Mouse (Mus musculus) midbrain, embryonic 13.5 days (tissue): Measurements from ENCODE around the gene Ostm1. TPM values are rescaled to one million over a fixed set of nuclear protein-coding genes. Genes with fewer than 3 reads are reported as not detected.
A peak's percentile ranks its signal among the peaks of the same experiment; 100 is the strongest.

ENCODE experiments used
- ATAC-seq: fragments of 200-750 bp; cut with Nextera tagmentation; 2 replicates; pipeline ENCODE4 v1.8.0; 2017; ENCODE audit warnings: mild to moderate bottlenecking, moderate TSS enrichment, moderate library complexity
- H3K27ac ChIP-seq: fragments of 300-500 bp; sonication (generic); 2 replicates; pipeline ENCODE4 v1.5.1; 2015; ENCODE audit warnings: inconsistent platforms, mild to moderate bottlenecking, moderate library complexity
- H3K27me3 ChIP-seq: fragments of 300-500 bp; sonication (generic); 2 replicates; pipeline ENCODE4 v1.6.1; 2015; ENCODE audit warnings: mild to moderate bottlenecking, inconsistent platforms
- H3K36me3 ChIP-seq: fragments of 300-500 bp; sonication (generic); 2 replicates; pipeline ENCODE4 v1.6.1; 2015; ENCODE audit warnings: mild to moderate bottlenecking, inconsistent platforms
- H3K4me1 ChIP-seq: fragments of 300-500 bp; sonication (generic); replicated peaks from 2 replicates; pipeline ENCODE4 v1.6.1; 2015; ENCODE audit warnings: inconsistent platforms
- H3K4me2 ChIP-seq: fragments of 300-500 bp; sonication (generic); replicated peaks from 2 replicates; pipeline ENCODE4 v1.6.1; 2015; ENCODE audit warnings: moderate library complexity, mild to moderate bottlenecking, inconsistent platforms
- H3K4me3 ChIP-seq: fragments of 300-500 bp; sonication (generic); replicated peaks from 2 replicates; pipeline ENCODE4 v1.5.1; 2015; ENCODE audit warnings: mild to moderate bottlenecking, inconsistent platforms
- H3K9ac ChIP-seq: fragments of 300-500 bp; sonication (generic); replicated peaks from 2 replicates; pipeline ENCODE4 v1.6.1; 2015; ENCODE audit warnings: mild to moderate bottlenecking, inconsistent platforms
- H3K9me3 ChIP-seq: fragments of 300-500 bp; sonication (generic); 2 replicates; pipeline ENCODE4 v1.6.1; 2016; ENCODE audit warnings: mild to moderate bottlenecking, inconsistent platforms
- whole genome bisulfite sequencing: fragments of 180-500 bp; shearing (Covaris S2); methylation state at CpG from one replicate; pipeline ENCODE4 v1.1.7; 2015; 5-methylcytosine and 5-hydroxymethylcytosine counted together
- polyA plus RNA-seq: library from polyadenylated mRNA; unstranded; fragments of >200 nt; fragmentation: Nextera tagmentation; extraction: Ambion mirVana; gene quantifications from 2 replicates; pipeline ENCODE4 v1.2.1, GENCODE M21; 2015

Gene Ostm1
- polyA plus RNA-seq, 1 experiment from 2014 or later = 37.4 TPM

DNA sequence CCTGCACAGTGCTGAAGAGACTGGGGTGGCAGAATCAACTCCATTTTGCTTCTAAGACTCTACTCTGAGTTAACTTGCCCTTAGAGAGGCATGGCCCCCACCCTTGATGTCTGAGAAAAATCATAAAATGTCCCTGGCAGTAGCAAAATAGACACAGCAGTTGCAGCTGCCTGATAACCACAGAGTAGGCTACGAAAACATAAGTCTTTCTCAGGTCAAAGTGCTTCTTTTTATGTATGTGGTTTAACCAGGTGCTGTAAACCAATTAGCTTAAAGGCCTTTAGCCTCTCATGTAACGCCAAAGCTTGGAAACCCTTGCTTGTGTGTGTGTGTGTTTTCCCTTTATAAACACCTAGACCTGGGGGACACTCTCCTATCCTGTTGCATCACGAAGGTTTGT, 89.2 kb downstream of the Ostm1 start:
- Histone ChIP-seq H3K27me3 (no peaks in the 10 kb centered on the region), H3K9me3 (peaks cover 5% of the 10 kb centered on the region; the same call in 1 of the 2 replicates), H3K4me1 (no peaks in the 10 kb centered on the region), H3K4me2 (no peak overlapping the region), H3K4me3 (no peak overlapping the region), H3K36me3 (no peaks in the 10 kb centered on the region), H3K27ac (no peak overlapping the region), H3K9ac (no peak overlapping the region)
- ATAC-seq = no peak
- 85% methylated on average over 3 of the region's 3 CpGs for WGBS

DNA sequence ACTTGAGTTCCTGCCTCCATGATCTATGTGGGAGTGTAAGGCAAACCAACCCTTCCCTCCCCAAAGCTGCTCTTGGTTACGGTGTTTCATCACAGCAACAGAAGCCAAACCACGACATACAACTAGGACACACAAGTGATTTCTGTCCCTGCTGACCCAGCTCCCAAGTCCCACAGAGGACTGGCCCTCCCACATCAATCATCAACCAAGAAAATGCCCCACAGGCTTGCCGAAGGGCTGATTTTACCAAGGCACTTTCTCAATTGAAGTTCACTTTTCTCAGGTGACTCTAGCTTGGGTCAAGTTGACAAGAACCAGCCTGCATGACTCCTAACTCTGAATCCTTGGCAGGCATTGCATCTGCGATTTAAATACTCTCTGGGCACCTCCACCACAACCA, 91.9 kb downstream of the Ostm1 start:
- ATAC-seq = no peak
- H3K4me3 ChIP-seq = no peak overlapping the region
- no peak overlapping the region for H3K4me2 ChIP-seq
- 91% methylated on average over 4 of the region's 4 CpGs for WGBS
- peaks cover 5% of the 10 kb centered on the region; the same call in 1 of the 2 replicates for H3K9me3 ChIP-seq
- H3K27me3 ChIP-seq = no peaks in the 10 kb centered on the region
- H3K4me1 ChIP-seq = peaks cover 17% of the 10 kb centered on the region
- no peaks in the 10 kb centered on the region for H3K36me3 ChIP-seq
- no peak overlapping the region for H3K27ac ChIP-seq
- no peak overlapping the region for H3K9ac ChIP-seq

DNA sequence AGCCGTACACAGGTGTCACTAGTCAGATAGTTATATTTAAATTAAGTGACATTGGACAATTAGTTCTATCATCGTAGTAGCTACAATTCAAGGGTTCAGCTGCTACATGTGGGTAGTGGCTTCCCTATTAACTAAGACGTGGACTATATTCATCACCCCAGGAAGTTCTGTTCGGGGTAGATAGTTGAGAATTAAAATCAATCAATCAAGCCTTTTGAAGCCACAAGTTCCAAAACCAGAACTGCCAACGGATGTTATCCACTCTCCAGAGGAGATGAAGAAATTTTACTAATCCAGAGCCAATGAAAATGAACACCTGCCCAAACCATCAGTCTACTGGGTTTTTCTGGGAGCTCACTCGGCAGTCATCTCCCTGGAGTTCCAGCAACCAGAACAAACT, 94.7 kb downstream of the Ostm1 start:
- H3K27me3 ChIP-seq = no peaks in the 10 kb centered on the region
- H3K4me3 ChIP-seq = peak overlapping the region; percentile 83
- H3K36me3 ChIP-seq = no peaks in the 10 kb centered on the region
- peak overlapping the region; percentile 61; the same call in 1 of the 2 replicates for H3K27ac ChIP-seq
- 0 out of 2 replicates have a peak, but pooled peaks cover under 1% of the 10 kb centered on the region for H3K9me3 ChIP-seq
- 43% methylated on average over 6 of the region's 6 CpGs for WGBS
- peak overlapping the region; percentile 72 for H3K4me2 ChIP-seq
- H3K4me1 ChIP-seq = peaks cover 19% of the 10 kb centered on the region
- ATAC-seq = peak; percentile 12
- peak overlapping the region; percentile 51; the same call in 1 of the 2 replicates for H3K9ac ChIP-seq

DNA sequence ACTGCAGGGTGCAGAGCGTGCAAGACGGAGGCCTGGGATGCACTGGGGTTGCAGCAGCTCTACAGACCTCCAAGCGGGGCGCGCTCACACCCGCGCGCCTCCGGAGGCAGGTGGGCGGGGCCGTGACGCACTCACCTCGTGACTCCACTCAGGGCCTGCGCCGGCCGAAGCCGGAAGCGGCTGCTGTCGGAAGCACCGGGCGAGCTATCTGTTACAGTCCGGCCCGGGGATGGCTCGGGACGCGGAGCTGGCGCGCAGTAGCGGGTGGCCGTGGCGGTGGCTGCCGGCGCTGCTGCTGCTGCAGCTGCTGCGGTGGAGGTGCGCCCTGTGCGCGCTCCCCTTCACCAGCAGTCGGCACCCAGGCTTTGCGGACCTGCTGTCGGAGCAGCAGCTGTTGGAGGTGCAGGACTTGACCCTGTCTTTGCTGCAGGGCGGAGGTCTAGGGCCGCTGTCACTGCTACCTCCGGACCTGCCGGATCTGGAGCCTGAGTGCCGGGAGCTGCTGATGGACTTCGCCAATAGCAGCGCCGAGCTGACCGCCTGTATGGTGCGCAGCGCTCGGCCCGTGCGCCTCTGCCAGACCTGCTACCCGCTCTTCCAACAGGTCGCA, 95.2 kb downstream of the Ostm1 start:
- under 1% methylated on average over 56 of the region's 56 CpGs for WGBS
- Histone ChIP-seq H3K9me3 (no peaks in the 10 kb centered on the region), H3K4me3 (peak overlapping the region; percentile 83), H3K9ac (peak overlapping the region; percentile 81), H3K4me2 (peak overlapping the region; percentile 72), H3K4me1 (peaks cover 19% of the 10 kb centered on the region), H3K27ac (peak overlapping the region; percentile 81), H3K27me3 (no peaks in the 10 kb centered on the region), H3K36me3 (peaks cover 3% of the 10 kb centered on the region)
- ATAC-seq = peak; percentile 98

- peaks cover 10% of the 10 kb centered on the region for H3K36me3 ChIP-seq
- H3K4me3 ChIP-seq = peak overlapping the region; percentile 83
- no peak for ATAC-seq
- peak overlapping the region; percentile 72 for H3K4me2 ChIP-seq
- H3K4me1 ChIP-seq = peaks cover 19% of the 10 kb centered on the region
- H3K27ac ChIP-seq = no peak overlapping the region
- H3K27me3 ChIP-seq = no peaks in the 10 kb centered on the region
- 11% methylated on average over 10 of the region's 10 CpGs for WGBS
- H3K9me3 ChIP-seq = no peaks in the 10 kb centered on the region
- H3K9ac ChIP-seq = peak overlapping the region; percentile 81
Observed at GRCm38 (mm10) chr10:42679586-42679985, 96.0 kb downstream of the Ostm1 start.

DNA sequence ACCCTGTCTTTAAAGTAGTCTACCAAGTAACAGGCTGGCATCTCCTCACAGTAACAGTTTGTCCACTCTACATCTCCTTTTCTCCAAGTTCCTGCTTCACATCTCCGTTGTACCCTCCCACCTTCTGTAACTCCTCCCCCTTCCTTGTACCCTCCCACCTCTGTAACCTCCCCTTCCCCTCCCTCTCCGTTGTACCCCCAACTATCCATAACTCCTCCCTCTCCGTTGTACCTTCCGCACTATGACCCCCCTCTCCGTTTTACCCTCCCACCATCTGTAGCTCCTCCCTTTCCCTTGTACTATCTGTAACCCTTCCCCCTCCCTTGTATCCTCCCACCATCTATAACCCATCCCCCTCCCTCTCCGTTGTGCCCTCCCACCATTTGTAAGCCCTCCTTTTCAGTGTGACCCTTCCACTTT, 97.0 kb downstream of the Ostm1 start:
- Histone ChIP-seq H3K9ac (no peak overlapping the region), H3K4me2 (peak overlapping the region; percentile 72), H3K9me3 (no peaks in the 10 kb centered on the region), H3K27ac (no peak overlapping the region), H3K4me3 (peak overlapping the region; percentile 83; the same call in 1 of the 2 replicates), H3K36me3 (peaks cover 10% of the 10 kb centered on the region), H3K4me1 (peaks cover 19% of the 10 kb centered on the region), H3K27me3 (no peaks in the 10 kb centered on the region)
- WGBS = 17% methylated on average over 6 of the region's 6 CpGs
- ATAC-seq = no peak

DNA sequence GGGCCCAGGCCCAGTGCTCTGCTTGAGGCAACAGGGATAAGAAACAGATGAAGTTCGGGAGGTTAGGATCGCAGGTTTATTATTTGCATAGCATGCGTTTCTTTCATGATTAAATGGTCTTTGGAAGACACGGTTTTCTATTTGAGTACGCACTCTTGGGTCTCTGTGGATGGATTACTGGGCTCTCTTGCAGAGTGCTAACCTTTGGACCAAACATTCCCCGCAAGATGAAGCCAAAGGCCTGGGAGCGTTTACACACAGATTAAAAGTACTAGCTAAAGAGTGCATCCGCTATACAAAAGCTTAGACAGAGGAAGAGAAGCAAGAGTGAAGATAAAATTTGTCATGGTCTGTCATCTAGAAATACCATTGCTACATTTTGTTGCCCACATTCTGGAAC, 98.8 kb downstream of the Ostm1 start:
- no peak for ATAC-seq
- Histone ChIP-seq H3K4me2 (no peak overlapping the region), H3K9me3 (no peaks in the 10 kb centered on the region), H3K27me3 (no peaks in the 10 kb centered on the region), H3K27ac (no peak overlapping the region), H3K4me1 (peaks cover 19% of the 10 kb centered on the region), H3K9ac (no peak overlapping the region), H3K4me3 (no peak overlapping the region), H3K36me3 (peaks cover 10% of the 10 kb centered on the region)
- WGBS = 78% methylated on average over 8 of the region's 8 CpGs

DNA sequence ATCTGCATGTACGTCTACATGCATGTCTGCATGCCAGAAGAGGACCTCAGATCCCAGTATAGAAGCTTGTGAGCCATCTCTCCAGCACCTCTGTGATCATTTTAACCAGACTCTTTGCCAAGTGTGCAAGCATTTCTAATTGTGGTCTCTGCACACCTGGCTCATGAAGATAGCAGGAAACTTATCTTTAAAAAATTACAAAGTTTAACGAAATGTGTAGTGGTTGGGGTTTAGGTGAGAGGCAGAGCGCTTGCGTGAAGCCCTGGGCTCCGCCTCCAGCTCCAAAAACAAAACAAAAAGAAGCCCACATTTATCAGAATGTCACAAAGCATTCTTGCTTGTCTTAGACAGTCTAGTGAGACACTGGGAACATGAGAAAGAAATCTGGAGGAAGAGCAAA, 104.3 kb downstream of the Ostm1 start:
- no peak overlapping the region for H3K4me2 ChIP-seq
- H3K27me3 ChIP-seq = no peaks in the 10 kb centered on the region
- WGBS = 93% methylated on average over 5 of the region's 5 CpGs
- no peak for ATAC-seq
- H3K27ac ChIP-seq = no peak overlapping the region
- H3K4me3 ChIP-seq = no peak overlapping the region
- H3K9ac ChIP-seq = no peak overlapping the region
- H3K36me3 ChIP-seq = peaks cover 10% of the 10 kb centered on the region
- peaks cover 12% of the 10 kb centered on the region for H3K4me1 ChIP-seq
- no peaks in the 10 kb centered on the region for H3K9me3 ChIP-seq

- H3K4me2 ChIP-seq = no peak overlapping the region
- no peaks in the 10 kb centered on the region; the same call in 1 of the 2 replicates for H3K27me3 ChIP-seq
- peaks cover 12% of the 10 kb centered on the region for H3K4me1 ChIP-seq
- peak; percentile 28; the same call in 1 of the 2 replicates for ATAC-seq
- H3K36me3 ChIP-seq = 0 out of 2 replicates have a peak, but pooled peaks cover 5% of the 10 kb centered on the region
- 60% methylated on average over 1 of the region's 1 CpGs for WGBS
- H3K4me3 ChIP-seq = no peak overlapping the region
- no peaks in the 10 kb centered on the region for H3K9me3 ChIP-seq
- no peak overlapping the region for H3K27ac ChIP-seq
- no peak overlapping the region for H3K9ac ChIP-seq
Observed at GRCm38 (mm10) chr10:42689694-42690093, 106.1 kb downstream of the Ostm1 start.

GRCm38 (mm10) chr10:42690233-42691028, 106.8 kb downstream of the Ostm1 start:
- WGBS = 20% methylated on average over 17 of the region's 17 CpGs
- peak; percentile 78 for ATAC-seq

GRCm38 (mm10) chr10:42691051-42691450, 107.4 kb downstream of the Ostm1 start:
- H3K27ac ChIP-seq = 0 out of 2 replicates have a peak overlapping the region, but pooled peaks have one; percentile 71
- H3K4me1 ChIP-seq = peaks cover 12% of the 10 kb centered on the region
- H3K9me3 ChIP-seq = no peaks in the 10 kb centered on the region
- 62% methylated on average over 2 of the region's 2 CpGs for WGBS
- H3K4me2 ChIP-seq = peak overlapping the region; percentile 46
- 0 out of 2 replicates have a peak, but pooled peaks cover 5% of the 10 kb centered on the region for H3K36me3 ChIP-seq
- peak overlapping the region; percentile 63; the same call in 1 of the 2 replicates for H3K9ac ChIP-seq
- peak overlapping the region; percentile 25 for H3K4me3 ChIP-seq
- no peaks in the 10 kb centered on the region; the same call in 1 of the 2 replicates for H3K27me3 ChIP-seq
- ATAC-seq = peak; percentile 74; the same call in 1 of the 2 replicates

More at GRCm38 (mm10) chr10:42690233-42691028, 106.8 kb downstream of the Ostm1 start:
- Histone ChIP-seq H3K4me3 (peak overlapping the region; percentile 25), H3K27ac (peak overlapping the region; percentile 71), H3K4me2 (peak overlapping the region; percentile 46), H3K9me3 (no peaks in the 10 kb centered on the region), H3K4me1 (peaks cover 12% of the 10 kb centered on the region), H3K27me3 (no peaks in the 10 kb centered on the region; the same call in 1 of the 2 replicates), H3K36me3 (0 out of 2 replicates have a peak, but pooled peaks cover 5% of the 10 kb centered on the region), H3K9ac (peak overlapping the region; percentile 63)

- H3K9me3 ChIP-seq = no peaks in the 10 kb centered on the region
- ATAC-seq = no peak
Observed at GRCm38 (mm10) chr10:42692095-42692494, 108.5 kb downstream of the Ostm1 start.

More at GRCm38 (mm10) chr10:42692095-42692494, 108.5 kb downstream of the Ostm1 start:
- H3K4me2 ChIP-seq = no peak overlapping the region
- H3K9ac ChIP-seq = no peak overlapping the region
- H3K4me3 ChIP-seq = no peak overlapping the region
- H3K36me3 ChIP-seq = 0 out of 2 replicates have a peak, but pooled peaks cover 5% of the 10 kb centered on the region
- WGBS = 74% methylated on average over 2 of the region's 2 CpGs
- H3K27ac ChIP-seq = no peak overlapping the region
- no peaks in the 10 kb centered on the region; the same call in 1 of the 2 replicates for H3K27me3 ChIP-seq
- H3K4me1 ChIP-seq = peaks cover 12% of the 10 kb centered on the region
